Mouse (Mus musculus): ENCODE measurements around the gene Cnot1.

- TF ChIP-seq POLR2A (IDR thresholded peaks at IDR 0.05; ENCODE audit: insufficient read depth, low read depth, low read length) (no peak), CTCF (IDR thresholded peaks at IDR 0.05; ENCODE audit: insufficient read depth, low read depth, low read length) (no peak)
Measured at GRCm38 (mm10) chr8:95698179-95698578, 109.1 kb downstream of the Cnot1 start.

Measured in olfactory bulb, adult 2 months (tissue).